Mouse (Mus musculus) thymus, adult 2 months (tissue): ENCODE measurements around the gene Ccsap.

Experiments
- CTCF ChIP-seq: fragments of 200-500 bp; IDR thresholded peaks from 2 replicates; pipeline ENCODE4 v1.5.1; 2012; ENCODE audit warnings: mild to moderate bottlenecking, control low read depth, low read length, moderate library complexity, borderline replicate concordance; ENCODE audit not compliant: control insufficient read depth, poor library complexity, insufficient read depth; ENCODE audit errors: extremely low read depth
- POLR2A ChIP-seq: fragments of 200-500 bp; IDR thresholded peaks from 2 replicates; pipeline ENCODE4 v1.6.1; 2012; ENCODE audit warnings: mild to moderate bottlenecking, low read length, control low read depth, moderate library complexity; ENCODE audit not compliant: control insufficient read depth, poor library complexity, insufficient read depth; ENCODE audit errors: extremely low read depth

DNA sequence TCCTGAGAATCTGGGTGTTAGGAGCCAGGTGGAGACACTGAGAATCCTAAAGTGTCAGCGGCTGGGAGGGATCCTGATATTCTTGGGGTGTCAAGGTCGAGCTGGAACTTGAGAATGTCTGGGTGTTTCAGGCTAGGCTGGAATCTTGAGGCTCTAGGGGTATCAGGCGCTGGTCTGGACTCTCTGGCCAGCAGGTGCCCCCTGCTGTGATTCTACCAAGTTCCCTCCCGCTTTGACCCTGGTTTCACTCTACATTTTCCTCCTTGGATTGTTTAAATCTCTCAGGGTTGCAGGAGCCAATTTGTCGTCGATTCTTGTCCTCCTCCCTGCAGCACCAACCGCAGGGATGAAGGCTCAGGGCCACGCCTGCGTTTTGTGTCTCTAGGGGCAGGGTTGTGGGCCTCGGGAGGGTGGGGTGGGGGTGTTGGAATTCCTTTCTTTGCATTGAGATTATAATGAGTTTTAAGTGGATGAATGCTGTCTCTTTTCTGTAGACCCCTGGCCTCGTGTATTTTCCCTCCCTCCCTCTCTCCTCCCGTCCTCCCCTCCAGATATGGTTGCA lies 53.6 kb downstream of the Ccsap start:
- TF ChIP-seq POLR2A = no peak
- TF ChIP-seq CTCF = no peak
